Mouse (Mus musculus) limb, embryonic 13.5 days (tissue): ENCODE data around the gene Lhfpl2. TPM values are rescaled to one million over a fixed set of nuclear protein-coding genes. Genes with fewer than 3 reads are reported as not detected.

Source experiments
- polyA plus RNA-seq: library from polyadenylated mRNA; unstranded; fragments of >200 nt; fragmentation: Nextera tagmentation; extraction: Ambion mirVana; gene quantifications from 2 replicates; pipeline ENCODE4 v1.2.1, GENCODE M21; 2015

The Lhfpl2 gene
- polyA plus RNA-seq, 1 experiment from 2014 or later, result 79.1 TPM

Other genes starting within 250 kb of the Lhfpl2 start
- 32.9 and 33.2 TPM in 2 replicates for gene Scamp1, start 228.1 kb downstream of the Lhfpl2 start, polyA plus RNA-seq